Mouse (Mus musculus): ENCODE measurements at regions not wholly inside any gene's neighbourhood (a gene's known extent, or its start where the extent isn't known, plus 50 kb on each side); places are given as distances from the start of the nearest gene placed in this dataset.

DNA sequence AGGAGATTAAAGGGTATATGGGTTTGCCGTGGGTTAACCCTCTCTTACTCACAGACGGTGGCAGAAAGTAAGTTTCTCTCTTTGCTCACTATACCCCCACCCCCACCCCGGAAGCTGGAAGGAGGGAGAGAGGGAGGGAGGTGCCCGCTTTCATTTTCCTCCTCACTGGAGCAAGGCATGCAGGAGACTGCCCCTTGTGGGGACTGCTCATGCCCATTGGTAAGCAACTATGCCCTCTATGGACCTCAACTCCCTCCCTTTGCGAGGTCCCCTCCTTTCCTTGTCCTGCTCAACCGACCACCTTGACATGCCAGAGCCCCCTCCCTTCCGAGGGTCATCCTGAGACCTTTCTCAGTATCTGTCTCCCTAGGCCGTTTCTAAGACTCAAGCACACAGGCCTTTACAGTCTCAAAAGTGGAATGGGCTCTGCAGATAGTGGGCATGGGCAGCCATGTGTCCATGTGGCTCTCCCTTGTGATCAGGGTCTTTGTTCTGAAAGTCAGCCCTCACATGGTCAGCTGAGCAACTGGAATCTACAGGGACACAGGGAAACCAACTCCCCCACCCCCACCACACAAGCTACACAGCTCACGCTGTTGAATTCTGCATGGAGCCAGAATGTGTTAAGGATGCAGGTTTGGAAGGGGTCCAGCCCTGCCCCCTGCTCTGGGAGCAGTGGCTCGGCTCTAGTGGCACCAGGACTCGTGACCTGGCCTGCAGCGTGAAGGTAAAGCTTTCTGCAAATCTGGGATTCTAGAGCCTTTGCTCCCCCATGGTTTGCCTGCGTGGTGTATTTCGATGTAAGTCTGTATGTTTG is 116.8 kb upstream of the A530016L24Rik start:
- no peak overlapping the region for H3K27ac ChIP-seq (ENCODE audit: insufficient read depth, low read length)
- 69% methylated on average over 14 of the region's 14 CpGs for WGBS
- no peak overlapping the region for H3K4me3 ChIP-seq (replicated peaks; ENCODE audit: insufficient read depth, low read depth, low read length)
- TF ChIP-seq CTCF (IDR thresholded peaks at IDR 0.05; ENCODE audit: borderline replicate concordance, insufficient read depth, low read depth, low read length) (no peak), POLR2A (IDR thresholded peaks at IDR 0.05; ENCODE audit: borderline replicate concordance, insufficient read depth, low read length) (no peak)
- H3K4me1 ChIP-seq (ENCODE audit: control insufficient read depth, insufficient read depth, low read length) = peaks cover 34% of the 10 kb centered on the region
- no peak for DNase-seq
- no peaks in the 10 kb centered on the region for H3K27me3 ChIP-seq (ENCODE audit: control insufficient read depth, insufficient read depth, low read length)

DNA sequence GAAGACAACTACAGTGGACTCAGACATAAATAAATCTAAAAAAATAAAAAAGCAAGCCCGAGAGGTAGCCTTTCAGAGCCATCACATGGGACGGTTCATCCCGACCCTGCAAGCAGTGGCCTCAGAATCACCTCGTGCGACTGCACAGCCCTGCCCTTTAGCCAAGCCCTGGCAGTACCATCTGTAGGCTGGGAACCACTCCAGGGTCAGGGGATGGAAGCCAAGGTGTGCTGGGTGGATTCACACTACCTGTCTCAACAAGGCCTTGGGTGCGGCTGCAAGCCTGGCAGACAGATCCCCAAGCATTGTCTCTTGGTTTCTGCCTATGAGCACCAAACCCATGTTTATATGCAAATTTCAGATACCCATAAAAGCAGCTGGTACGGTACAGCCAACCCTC is 115.3 kb upstream of the A530016L24Rik start:
- Histone ChIP-seq H3K27me3 (ENCODE audit: control insufficient read depth, insufficient read depth, low read length) (no peaks in the 10 kb centered on the region), H3K4me3 (replicated peaks; ENCODE audit: insufficient read depth, low read depth, low read length) (no peak overlapping the region), H3K27ac (ENCODE audit: insufficient read depth, low read length) (no peak overlapping the region), H3K4me1 (ENCODE audit: control insufficient read depth, insufficient read depth, low read length) (peaks cover 34% of the 10 kb centered on the region)
- DNase-seq = peak; percentile 84 to 86
- no peak for TF ChIP-seq POLR2A (IDR thresholded peaks at IDR 0.05; ENCODE audit: borderline replicate concordance, insufficient read depth, low read length)
- no peak for TF ChIP-seq CTCF (IDR thresholded peaks at IDR 0.05; ENCODE audit: borderline replicate concordance, insufficient read depth, low read depth, low read length)
- WGBS = 21% methylated on average over 7 of the region's 7 CpGs

DNA sequence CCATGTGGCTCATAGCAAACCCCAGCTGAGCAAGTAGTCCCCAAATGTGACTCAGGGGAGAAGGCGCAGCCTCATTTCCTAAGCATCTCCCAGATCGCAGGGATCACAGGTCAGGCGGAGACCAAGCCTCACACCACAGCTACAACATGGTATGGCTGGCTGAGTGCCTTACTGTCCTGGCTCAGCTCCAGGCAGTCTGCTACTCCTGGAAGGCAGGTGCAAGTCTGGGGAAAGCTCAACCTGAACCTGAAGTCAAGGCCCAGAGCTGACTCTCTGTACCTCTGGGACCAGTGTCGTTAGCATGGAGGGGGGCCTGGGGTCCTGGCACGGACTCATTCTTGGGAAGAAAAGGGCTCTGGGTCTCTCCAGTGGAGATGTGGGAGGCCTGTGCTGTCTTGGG is 113.0 kb upstream of the A530016L24Rik start:
- TF ChIP-seq CTCF (IDR thresholded peaks at IDR 0.05; ENCODE audit: borderline replicate concordance, insufficient read depth, low read depth, low read length) (no peak), POLR2A (IDR thresholded peaks at IDR 0.05; ENCODE audit: borderline replicate concordance, insufficient read depth, low read length) (no peak)
- WGBS = 36% methylated on average over 5 of the region's 5 CpGs
- Histone ChIP-seq H3K27ac (ENCODE audit: insufficient read depth, low read length) (no peak overlapping the region), H3K4me3 (replicated peaks; ENCODE audit: insufficient read depth, low read depth, low read length) (no peak overlapping the region), H3K27me3 (ENCODE audit: control insufficient read depth, insufficient read depth, low read length) (no peaks in the 10 kb centered on the region), H3K4me1 (ENCODE audit: control insufficient read depth, insufficient read depth, low read length) (peaks cover 18% of the 10 kb centered on the region)
- peak; percentile 58 to 66 for DNase-seq

DNA sequence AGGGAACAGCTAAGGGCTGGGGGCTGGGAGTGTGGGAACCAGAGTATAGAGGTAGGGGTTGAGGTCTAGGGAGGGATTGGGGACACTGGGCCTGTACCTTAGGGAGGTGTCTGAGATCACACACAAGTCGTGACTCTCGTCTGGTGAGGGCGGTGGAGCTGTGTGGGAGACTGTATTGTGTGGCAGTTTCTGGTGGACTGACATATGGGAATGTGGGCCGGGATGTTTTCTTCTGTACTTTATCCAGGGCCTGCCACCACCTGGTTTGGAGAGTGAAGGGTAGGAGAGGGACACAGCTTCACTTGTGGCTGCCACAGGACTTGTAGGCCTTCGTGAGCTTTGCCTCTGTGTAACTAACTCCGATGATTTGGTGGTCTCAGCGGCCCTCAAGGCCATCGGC is 112.5 kb upstream of the A530016L24Rik start:
- Histone ChIP-seq H3K4me3 (replicated peaks; ENCODE audit: insufficient read depth, low read depth, low read length) (no peak overlapping the region), H3K4me1 (ENCODE audit: control insufficient read depth, insufficient read depth, low read length) (peaks cover 18% of the 10 kb centered on the region), H3K27me3 (ENCODE audit: control insufficient read depth, insufficient read depth, low read length) (no peaks in the 10 kb centered on the region), H3K27ac (ENCODE audit: insufficient read depth, low read length) (no peak overlapping the region)
- no peak for TF ChIP-seq POLR2A (IDR thresholded peaks at IDR 0.05; ENCODE audit: borderline replicate concordance, insufficient read depth, low read length)
- no peak for TF ChIP-seq CTCF (IDR thresholded peaks at IDR 0.05; ENCODE audit: borderline replicate concordance, insufficient read depth, low read depth, low read length)
- DNase-seq = no peak
- WGBS = 93% methylated on average over 8 of the region's 8 CpGs

DNA sequence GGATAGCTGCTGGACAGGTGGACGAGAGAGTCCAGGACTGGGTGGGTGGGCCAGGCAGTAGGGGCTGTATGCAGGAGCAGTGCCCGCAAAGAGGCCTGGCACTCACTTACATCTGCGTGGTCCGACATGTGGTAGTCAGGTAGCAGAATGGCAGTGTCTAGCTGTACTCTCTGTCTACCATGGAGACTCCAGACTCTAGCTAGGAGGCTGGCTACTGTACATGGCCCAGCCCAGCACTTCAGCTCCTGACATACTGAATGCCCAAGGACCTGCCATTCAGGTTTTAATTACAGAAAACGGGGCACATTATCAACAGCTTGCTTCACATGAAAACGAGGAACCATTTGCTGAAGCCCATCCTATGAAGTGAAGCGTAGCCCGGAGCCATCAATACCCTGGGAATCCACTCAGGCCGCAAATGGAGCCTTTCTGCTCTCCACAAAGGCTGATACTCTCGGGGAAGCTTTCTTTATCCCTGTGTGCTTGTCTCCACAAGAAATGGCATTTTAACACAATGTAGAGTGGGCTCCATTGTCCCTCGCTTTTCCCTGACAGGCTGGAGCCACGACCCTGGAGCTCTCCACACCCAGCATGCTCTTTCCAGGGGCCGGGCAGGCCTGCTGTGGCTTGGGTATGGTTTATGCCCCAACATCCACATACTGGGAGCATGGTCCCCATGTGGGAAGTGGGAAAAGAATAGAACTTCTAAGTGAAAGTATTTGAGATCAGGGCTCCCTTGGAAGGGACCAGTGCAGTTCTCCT is 110.6 kb upstream of the A530016L24Rik start:
- Histone ChIP-seq H3K27ac (ENCODE audit: insufficient read depth, low read length) (no peak overlapping the region), H3K27me3 (ENCODE audit: control insufficient read depth, insufficient read depth, low read length) (no peaks in the 10 kb centered on the region), H3K4me1 (ENCODE audit: control insufficient read depth, insufficient read depth, low read length) (peaks cover 18% of the 10 kb centered on the region), H3K4me3 (replicated peaks; ENCODE audit: insufficient read depth, low read depth, low read length) (no peak overlapping the region)
- WGBS = 90% methylated on average over 13 of the region's 13 CpGs
- TF ChIP-seq POLR2A (IDR thresholded peaks at IDR 0.05; ENCODE audit: borderline replicate concordance, insufficient read depth, low read length) (no peak), CTCF (IDR thresholded peaks at IDR 0.05; ENCODE audit: borderline replicate concordance, insufficient read depth, low read depth, low read length) (no peak)
- no peak for DNase-seq

DNA sequence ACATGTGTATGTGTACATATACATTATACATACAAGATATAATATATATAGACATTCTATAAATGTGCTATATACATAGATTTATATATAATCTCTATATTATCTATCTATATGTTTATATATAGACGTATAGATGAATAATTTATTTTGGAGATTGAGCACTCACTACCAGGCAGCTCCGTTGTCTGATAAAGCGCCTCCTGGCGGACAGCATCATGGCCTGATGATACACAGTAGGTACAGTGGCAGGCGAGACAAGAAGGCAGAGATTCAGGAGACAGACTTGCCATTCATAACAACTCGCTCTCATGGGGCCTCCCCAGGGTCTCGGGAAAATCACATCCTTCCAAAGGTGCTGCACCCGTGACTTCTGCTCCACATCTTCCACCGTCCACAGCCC is 101.4 kb upstream of the A530016L24Rik start:
- TF ChIP-seq CTCF (IDR thresholded peaks at IDR 0.05; ENCODE audit: borderline replicate concordance, insufficient read depth, low read depth, low read length) = no peak
- TF ChIP-seq POLR2A (IDR thresholded peaks at IDR 0.05; ENCODE audit: borderline replicate concordance, insufficient read depth, low read length) = no peak
- Histone ChIP-seq H3K27ac (ENCODE audit: insufficient read depth, low read length) (no peak overlapping the region), H3K4me1 (ENCODE audit: control insufficient read depth, insufficient read depth, low read length) (no peaks in the 10 kb centered on the region), H3K4me3 (replicated peaks; ENCODE audit: insufficient read depth, low read depth, low read length) (no peak overlapping the region), H3K27me3 (ENCODE audit: control insufficient read depth, insufficient read depth, low read length) (no peaks in the 10 kb centered on the region)
- DNase-seq = no peak
- 81% methylated on average over 9 of the region's 9 CpGs for WGBS

DNA sequence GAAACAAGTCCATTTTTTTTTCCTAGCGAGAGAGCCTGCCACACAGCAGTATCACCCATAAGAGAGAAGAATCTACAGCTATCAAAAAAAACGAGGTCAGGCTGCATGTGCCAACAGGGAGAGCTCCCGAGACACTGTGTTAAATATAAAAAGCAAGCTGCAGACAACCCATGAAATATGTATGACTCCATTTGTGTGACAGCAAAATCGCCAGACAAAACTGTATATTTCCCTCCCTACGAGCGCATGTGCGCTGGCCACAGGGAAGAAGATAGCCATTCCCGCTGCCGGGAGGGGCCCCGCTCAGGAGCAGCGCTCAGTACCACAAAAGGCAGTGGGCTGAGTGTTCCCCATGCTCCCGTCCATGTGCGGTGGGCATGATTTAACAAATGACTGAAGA is 93.3 kb upstream of the A530016L24Rik start:
- 50% methylated on average over 13 of the region's 13 CpGs for WGBS
- no peaks in the 10 kb centered on the region for H3K27me3 ChIP-seq (ENCODE audit: control insufficient read depth, insufficient read depth, low read length)
- DNase-seq = no peak
- TF ChIP-seq POLR2A (IDR thresholded peaks at IDR 0.05; ENCODE audit: borderline replicate concordance, insufficient read depth, low read length) (no peak), CTCF (IDR thresholded peaks at IDR 0.05; ENCODE audit: borderline replicate concordance, insufficient read depth, low read depth, low read length) (no peak)
- no peak overlapping the region for H3K4me3 ChIP-seq (replicated peaks; ENCODE audit: insufficient read depth, low read depth, low read length)
- no peak overlapping the region for H3K27ac ChIP-seq (ENCODE audit: insufficient read depth, low read length)
- no peaks in the 10 kb centered on the region for H3K4me1 ChIP-seq (ENCODE audit: control insufficient read depth, insufficient read depth, low read length)
